Mouse (Mus musculus): ENCODE measurements at regions not wholly inside any gene's neighbourhood (a gene's known extent, or its start where the extent isn't known, plus 50 kb on each side); places are given as distances from the start of the nearest gene placed in this dataset.

DNA sequence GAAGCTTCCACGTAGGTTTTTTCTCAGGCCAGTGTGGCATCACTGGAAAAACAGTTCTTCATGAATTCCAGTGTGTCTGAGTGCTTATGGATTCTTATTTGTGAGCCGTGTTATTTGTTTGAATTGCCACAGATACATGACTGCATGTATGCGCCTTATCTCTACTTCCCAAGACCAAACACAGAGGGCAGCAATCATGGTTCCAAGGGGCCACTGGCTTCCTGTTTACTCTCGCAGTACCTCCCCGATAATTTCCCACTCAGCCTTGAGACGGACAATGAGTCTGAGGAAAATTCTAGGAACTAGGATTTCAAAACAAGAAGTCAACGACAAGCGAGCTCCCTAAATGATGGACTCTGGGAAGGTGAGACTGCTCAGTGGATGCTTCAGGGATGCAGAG, 119.0 kb upstream of the Arglu1 start:
- intact Hi-C loops (cut with DNase I): no loop called here
- DNase-seq (ENCODE audit: low spot score in 2 of 2): no peak

DNA sequence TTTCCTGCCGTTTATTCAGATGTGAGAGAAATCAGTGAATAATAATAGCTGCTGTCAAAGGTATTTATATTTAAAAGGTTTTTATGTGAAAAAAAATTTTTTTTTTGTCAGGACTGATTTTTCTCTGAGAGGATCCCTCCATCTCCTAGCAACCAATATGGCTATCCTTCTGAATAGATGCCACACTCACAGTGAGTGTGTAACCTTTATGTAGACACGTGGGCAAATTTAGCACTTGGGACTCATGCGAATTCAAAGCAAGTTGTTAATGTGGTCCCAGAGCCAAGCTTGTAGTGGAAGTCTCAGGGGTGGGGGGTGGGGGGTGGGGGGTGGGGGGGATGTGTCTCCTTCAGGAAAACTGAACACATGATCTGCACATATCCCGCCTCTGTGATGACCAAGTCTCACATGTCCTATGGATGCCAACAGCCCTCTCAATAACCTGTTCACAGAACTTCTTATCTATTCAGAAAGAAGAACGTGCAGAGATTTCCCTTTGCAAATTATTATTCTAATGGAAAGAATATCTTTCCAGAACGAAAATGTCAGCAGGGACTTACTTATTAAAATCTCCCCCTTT, 112.5 kb upstream of the Arglu1 start:
- no peak for DNase-seq (ENCODE audit: low spot score in 2 of 2)
- intact Hi-C loops (cut with DNase I): no loop called here

DNA sequence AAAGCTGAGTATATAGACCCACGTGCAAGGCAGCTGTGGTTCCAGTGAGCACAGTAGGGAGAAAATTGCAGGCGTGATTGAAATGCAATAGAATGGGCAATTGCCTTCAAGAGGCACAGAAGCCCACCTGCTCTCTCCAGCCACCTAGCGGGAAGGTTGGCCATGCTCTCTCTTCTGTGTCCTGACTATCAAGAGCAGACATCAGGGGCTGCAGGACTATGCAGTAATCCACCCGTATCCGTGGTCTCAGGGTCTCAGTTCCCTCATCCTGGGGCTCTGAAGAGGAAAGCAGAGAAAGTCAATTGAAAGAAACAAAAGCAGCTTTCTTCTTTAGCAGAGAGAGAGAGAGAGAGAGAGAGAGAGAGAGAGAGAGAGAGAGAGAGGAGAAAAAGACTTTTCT, 112.0 kb upstream of the Arglu1 start:
- no peak for DNase-seq (ENCODE audit: low spot score in 2 of 2)
- intact Hi-C loops (cut with DNase I): no loop called here

GRCm38 (mm10) chr8:8801578-8801977, 111.3 kb upstream of the Arglu1 start:
- intact Hi-C loops (cut with DNase I): no loop called here

DNA sequence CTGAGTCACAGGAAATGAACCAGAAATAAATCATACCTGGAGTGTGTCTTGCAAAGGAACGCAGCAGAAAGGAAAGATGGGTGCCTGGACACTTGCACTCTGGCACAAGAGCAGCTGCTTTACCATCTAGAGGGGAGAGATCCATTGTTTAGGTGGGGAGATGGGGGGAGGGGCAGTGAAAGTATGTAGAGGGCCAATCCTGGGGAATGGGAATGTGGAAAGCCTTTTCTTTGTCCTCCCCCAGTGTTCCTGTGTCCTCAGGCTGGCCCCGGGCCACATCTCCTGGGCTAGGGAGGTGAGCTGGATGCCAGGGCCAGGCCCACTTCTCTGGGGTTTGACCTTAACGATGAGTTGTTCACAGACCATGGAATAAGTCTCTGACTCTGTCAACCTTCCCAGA, 107.2 kb upstream of the Arglu1 start:
- intact Hi-C loops (cut with DNase I): no loop called here
- no peak for DNase-seq (ENCODE audit: low spot score in 2 of 2)

More at GRCm38 (mm10) chr8:8801578-8801977, 111.3 kb upstream of the Arglu1 start:
- DNase-seq (ENCODE audit: low spot score in 2 of 2): no peak

DNA sequence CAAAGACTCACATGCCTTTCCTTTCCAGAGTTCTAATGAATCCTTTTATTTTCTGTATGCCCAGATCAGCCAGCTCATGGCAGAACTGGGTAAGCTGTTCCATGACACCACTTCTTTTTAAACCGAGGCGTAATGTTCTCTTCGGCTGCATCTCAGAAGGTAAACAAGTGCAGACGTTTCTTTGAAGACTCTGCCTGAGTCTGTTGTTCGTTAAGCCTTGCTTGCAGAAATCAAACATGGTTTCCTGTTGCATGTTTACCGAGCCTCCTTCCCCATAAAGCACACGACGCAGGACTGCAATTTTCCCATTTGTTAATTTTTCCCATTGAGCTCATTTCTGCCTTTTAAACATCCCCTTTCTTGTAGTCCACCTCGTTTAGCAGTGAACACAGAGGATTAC, 106.6 kb upstream of the Arglu1 start:
- intact Hi-C loops (cut with DNase I): no loop called here
- no peak for DNase-seq (ENCODE audit: low spot score in 2 of 2)

- DNase-seq (ENCODE audit: low spot score in 2 of 2): no peak
- intact Hi-C loops (cut with DNase I): no loop called here
Observed at GRCm38 (mm10) chr8:8794711-8795110, 104.4 kb upstream of the Arglu1 start.

DNA sequence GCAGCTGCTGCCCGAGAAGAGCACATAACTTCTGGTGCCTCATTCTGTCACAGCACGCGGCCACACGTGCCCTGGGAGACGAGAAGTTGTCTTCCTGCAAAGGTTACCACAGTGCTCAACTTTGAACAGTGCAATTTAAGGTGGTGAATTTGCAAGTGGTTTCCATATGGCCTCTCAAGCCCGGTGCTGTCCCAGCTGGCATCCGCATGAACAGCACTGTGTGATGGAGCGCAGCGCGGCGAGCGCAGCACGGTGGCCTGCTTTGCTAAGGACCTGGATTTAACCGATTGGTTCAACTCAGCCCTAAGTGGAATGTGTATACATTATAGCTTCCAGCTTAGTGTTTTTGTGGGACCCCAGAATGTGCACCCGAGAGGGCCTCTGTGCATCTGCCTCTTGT, 89.6 kb upstream of the Arglu1 start:
- DNase-seq (ENCODE audit: low spot score in 2 of 2): no peak
- intact Hi-C loops (cut with DNase I): no loop called here

- DNase-seq (ENCODE audit: low spot score in 2 of 2): no peak
- intact Hi-C loops (cut with DNase I): no loop called here
Observed at GRCm38 (mm10) chr8:8774496-8775015, 84.2 kb upstream of the Arglu1 start.

DNA sequence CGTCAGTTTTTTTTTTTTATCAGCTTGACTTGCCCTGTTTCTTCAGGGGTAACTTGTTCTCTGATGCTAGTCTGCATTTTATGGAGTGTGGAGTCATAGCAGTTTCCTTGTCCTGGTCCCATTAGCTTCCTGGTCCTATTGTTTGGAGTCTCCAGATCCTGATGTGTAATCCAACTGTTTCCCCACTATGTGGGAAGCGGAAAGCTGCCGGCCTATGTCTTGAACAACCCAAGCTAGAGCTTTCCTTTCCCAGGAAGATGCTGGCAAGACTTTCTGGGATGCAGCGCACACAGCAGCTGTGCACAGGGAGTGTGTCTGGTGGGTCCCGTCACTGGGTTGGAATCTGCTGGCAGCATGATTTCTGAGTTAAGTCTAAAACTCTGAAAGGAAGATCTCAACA, 82.1 kb upstream of the Arglu1 start:
- DNase-seq (ENCODE audit: low spot score in 2 of 2): no peak
- intact Hi-C loops (cut with DNase I): no loop called here

DNA sequence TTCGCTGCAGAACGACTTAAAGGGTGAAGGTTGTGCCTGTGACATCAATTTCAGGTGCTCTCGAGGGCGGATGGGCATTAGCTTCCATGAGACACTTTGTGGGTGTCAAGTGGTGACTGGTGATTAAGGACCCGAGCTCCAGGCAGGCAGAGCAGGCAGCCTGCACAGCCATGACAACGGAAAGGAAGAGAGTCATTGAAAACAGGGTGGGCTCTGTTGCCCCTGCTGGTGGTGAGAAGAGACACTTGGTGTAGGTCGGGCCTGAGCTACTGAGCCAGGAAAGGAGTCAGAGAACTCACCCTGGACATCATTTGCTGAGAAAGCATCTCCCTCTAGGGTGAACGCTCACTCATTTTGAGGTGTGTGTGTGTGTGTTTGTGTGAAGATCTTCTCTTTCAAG, 80.1 kb upstream of the Arglu1 start:
- DNase-seq (ENCODE audit: low spot score in 2 of 2): no peak
- intact Hi-C loops (cut with DNase I): no loop called here

- intact Hi-C loops (cut with DNase I): no loop called here
- DNase-seq (ENCODE audit: low spot score in 2 of 2): no peak
Observed at GRCm38 (mm10) chr8:8762354-8762753, 72.0 kb upstream of the Arglu1 start.

GRCm38 (mm10) chr8:8758283-8758682, 68.0 kb upstream of the Arglu1 start:
- intact Hi-C loops (cut with DNase I): no loop called here
- DNase-seq (ENCODE audit: low spot score in 2 of 2): no peak

DNA sequence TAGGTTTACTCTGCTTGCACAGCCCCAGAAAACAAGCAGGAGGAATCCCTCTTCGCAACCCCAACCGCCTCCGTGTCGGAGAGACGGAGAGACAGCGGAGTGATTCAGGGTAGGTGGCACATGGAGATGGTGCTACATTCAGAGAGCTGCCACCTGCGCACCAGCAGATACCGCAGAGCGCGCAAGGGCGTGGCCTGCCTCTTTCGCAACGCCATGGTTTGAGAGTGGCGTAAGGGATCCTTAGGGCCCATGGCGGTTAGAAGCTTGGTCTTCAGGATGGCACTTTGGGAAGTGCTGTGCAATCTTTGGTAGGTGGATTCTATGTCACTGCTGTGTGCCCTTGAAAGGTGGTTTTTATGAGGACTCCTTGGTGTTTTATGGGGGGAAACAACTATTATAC, 60.9 kb upstream of the Arglu1 start:
- no peak for DNase-seq (ENCODE audit: low spot score in 2 of 2)
- intact Hi-C loops (cut with DNase I): no loop called here

DNA sequence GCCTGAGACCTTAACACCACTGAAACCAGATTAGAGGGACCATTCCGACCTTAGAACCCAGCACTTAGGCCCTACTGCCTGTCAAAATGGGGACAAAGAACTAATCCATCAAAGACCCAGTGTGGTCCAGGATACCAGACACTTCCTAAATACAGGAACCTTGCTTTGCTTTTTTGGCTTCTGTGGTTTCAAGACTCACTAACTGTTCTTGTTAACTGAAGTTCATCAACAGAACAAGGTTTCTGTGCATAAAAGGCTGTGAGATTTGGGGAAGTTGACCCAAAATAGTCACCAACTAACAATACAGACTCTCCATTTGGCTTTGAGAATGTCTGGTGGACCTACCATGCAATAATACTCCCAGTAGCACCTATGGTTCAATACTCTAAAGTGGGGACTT, 56.4 kb upstream of the Arglu1 start:
- intact Hi-C loops (cut with DNase I): no loop called here

GRCm38 (mm10) chr8:8745615-8746285, 55.4 kb upstream of the Arglu1 start:
- intact Hi-C loops (cut with DNase I): no loop called here
- no peak for DNase-seq (ENCODE audit: low spot score in 2 of 2)

More for the DNA sequence above, 56.4 kb upstream of the Arglu1 start:
- no peak for DNase-seq (ENCODE audit: low spot score in 2 of 2)
